Mouse (Mus musculus) ES-Bruce4 (cell line): Measurements from ENCODE around the gene Lmcd1.

Experiments
- CTCF ChIP-seq: IDR thresholded peaks from one replicate; pipeline ENCODE4 v1.8.1; 2011; ENCODE audit warnings: low read depth, low read length
- EP300 ChIP-seq: IDR thresholded peaks from 2 replicates; pipeline ENCODE4 v1.6.1; 2011; ENCODE audit warnings: low read depth, low read length; ENCODE audit not compliant: insufficient read depth
- POLR2A ChIP-seq: IDR thresholded peaks from one replicate; pipeline ENCODE4 v1.8.1; 2011; ENCODE audit warnings: low read length; ENCODE audit not compliant: insufficient read depth

DNA sequence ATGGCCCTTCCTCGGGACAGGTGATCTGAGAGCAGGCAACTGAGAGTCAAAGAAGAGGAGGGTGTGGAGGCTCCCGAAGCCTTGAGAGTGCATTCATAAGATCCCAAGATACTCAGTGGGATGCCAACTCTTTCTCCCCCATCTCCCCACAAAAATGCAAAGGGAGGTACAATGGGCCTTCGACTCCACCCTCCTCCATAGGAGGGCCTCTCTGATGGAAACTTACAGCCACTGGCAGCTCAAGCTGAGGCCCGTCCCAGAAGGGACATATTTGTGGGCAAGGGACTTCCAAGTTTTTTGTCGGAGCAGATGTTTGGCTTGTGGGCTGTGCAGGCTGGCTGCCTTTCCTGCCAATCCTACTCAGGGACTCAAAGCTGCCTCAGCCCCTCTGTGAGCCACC lies 47.1 kb downstream of the Lmcd1 start:
- TF ChIP-seq CTCF, result no peak
- no peak for TF ChIP-seq POLR2A
- no peak for TF ChIP-seq EP300
